Mouse (Mus musculus) hindbrain, postnatal 0 days (tissue): ENCODE measurements around the gene Tmem19. TPM values are rescaled to one million over a fixed set of nuclear protein-coding genes. Genes with fewer than 3 reads are reported as not detected.

Experiments used
- ATAC-seq: fragments of 200-750 bp; cut with Nextera tagmentation; 2 replicates; pipeline ENCODE4 v1.8.0; 2017; ENCODE audit warnings: mild to moderate bottlenecking, moderate TSS enrichment, moderate library complexity
- DNase-seq: peaks from one replicate; pipeline ENCODE4 v3.0.0-alpha.2; 2015; ENCODE audit warnings: low spot score
- H3K27ac ChIP-seq: fragments of 300-500 bp; sonication (generic); 2 replicates; pipeline ENCODE4 v1.5.1; 2014; ENCODE audit warnings: mild to moderate bottlenecking
- H3K27me3 ChIP-seq: fragments of 300-500 bp; sonication (generic); 2 replicates; pipeline ENCODE4 v1.6.1; 2014; ENCODE audit warnings: low read length, mixed read lengths; ENCODE audit not compliant: insufficient read depth
- H3K36me3 ChIP-seq: fragments of 300-500 bp; sonication (generic); 2 replicates; pipeline ENCODE4 v1.6.1; 2014; ENCODE audit warnings: low read length, mixed read lengths; ENCODE audit not compliant: insufficient read depth
- H3K4me1 ChIP-seq: fragments of 300-500 bp; sonication (generic); 2 replicates; pipeline ENCODE4 v1.6.1; 2014; ENCODE audit warnings: antibody characterized with exemption, low read length, mixed read lengths; ENCODE audit not compliant: insufficient read depth
- H3K4me2 ChIP-seq: fragments of 300-500 bp; sonication (generic); 2 replicates; pipeline ENCODE4 v1.6.1; 2014; ENCODE audit warnings: low read depth, mild to moderate bottlenecking, low read length, moderate library complexity, mixed read lengths
- H3K4me3 ChIP-seq: fragments of 300-500 bp; sonication (generic); 2 replicates; pipeline ENCODE4 v1.5.1; 2014; ENCODE audit warnings: low read length
- H3K9ac ChIP-seq: fragments of 300-500 bp; sonication (generic); replicated peaks from 2 replicates; pipeline ENCODE4 v1.6.1; 2014; ENCODE audit warnings: mild to moderate bottlenecking, low read length, moderate library complexity, mixed read lengths
- H3K9me3 ChIP-seq: fragments of 300-500 bp; sonication (generic); 2 replicates; pipeline ENCODE4 v1.6.1; 2016; ENCODE audit warnings: low read length, mixed read lengths
- CTCF ChIP-seq: IDR thresholded peaks from 2 replicates; pipeline ENCODE4 v1.5.1; 2016; ENCODE audit warnings: antibody characterized with exemption, control low read depth, low read depth
- WGBS: fragments of 180-500 bp; shearing (Covaris S2); extraction: QIAGEN DNeasy Blood & Tissue Kit; methylation state at CpG from one replicate; pipeline ENCODE4 v1.1.7; 2014; 5-methylcytosine and 5-hydroxymethylcytosine counted together
- polyA plus RNA-seq: library from polyadenylated mRNA; unstranded; fragments of >200 nt; fragmentation: Nextera tagmentation; extraction: Ambion mirVana; gene quantifications from 2 replicates; pipeline ENCODE4 v1.2.1, GENCODE M21; 2015
- total RNA-seq: library from RNA; depleted of rRNA; stranded (reverse); fragments of >200 nt; gene quantifications from 2 replicates; pipeline ENCODE4 v1.2.3, GENCODE M21; 2014

The Tmem19 gene
- total and polyA plus RNA-seq, 2 experiments from 2014 or later: 34.0 to 49.9 TPM

DNA sequence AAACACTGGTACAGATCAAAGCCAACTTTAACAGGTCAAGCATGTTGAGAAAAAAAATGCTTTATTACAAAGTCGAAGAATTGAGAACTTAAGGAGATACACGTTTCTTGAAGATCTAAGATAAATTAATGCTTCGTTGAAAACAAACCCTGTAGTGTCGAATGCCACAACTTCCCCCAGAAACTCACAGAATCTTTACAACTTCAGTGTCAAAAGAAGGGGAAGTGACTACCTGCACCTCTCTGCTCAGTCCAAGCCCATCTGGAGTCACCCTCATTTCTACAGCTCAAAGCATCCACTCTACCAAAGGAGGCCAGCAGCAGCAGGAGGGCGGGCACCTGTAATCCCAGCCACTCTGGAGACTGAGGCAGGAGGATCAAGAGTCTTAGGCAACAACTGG lies 50.1 kb downstream of the Tmem19 start:
- Histone ChIP-seq H3K27me3 (no peaks in the 10 kb centered on the region), H3K4me1 (peaks cover 19% of the 10 kb centered on the region), H3K9ac (no peak overlapping the region), H3K4me2 (no peak overlapping the region), H3K9me3 (no peaks in the 10 kb centered on the region), H3K27ac (no peak overlapping the region), H3K36me3 (no peaks in the 10 kb centered on the region), H3K4me3 (no peak overlapping the region)
- TF ChIP-seq CTCF: no peak
- ATAC-seq: no peak
- 88% methylated on average over 5 of the region's 5 CpGs for WGBS
- no peak for DNase-seq

DNA sequence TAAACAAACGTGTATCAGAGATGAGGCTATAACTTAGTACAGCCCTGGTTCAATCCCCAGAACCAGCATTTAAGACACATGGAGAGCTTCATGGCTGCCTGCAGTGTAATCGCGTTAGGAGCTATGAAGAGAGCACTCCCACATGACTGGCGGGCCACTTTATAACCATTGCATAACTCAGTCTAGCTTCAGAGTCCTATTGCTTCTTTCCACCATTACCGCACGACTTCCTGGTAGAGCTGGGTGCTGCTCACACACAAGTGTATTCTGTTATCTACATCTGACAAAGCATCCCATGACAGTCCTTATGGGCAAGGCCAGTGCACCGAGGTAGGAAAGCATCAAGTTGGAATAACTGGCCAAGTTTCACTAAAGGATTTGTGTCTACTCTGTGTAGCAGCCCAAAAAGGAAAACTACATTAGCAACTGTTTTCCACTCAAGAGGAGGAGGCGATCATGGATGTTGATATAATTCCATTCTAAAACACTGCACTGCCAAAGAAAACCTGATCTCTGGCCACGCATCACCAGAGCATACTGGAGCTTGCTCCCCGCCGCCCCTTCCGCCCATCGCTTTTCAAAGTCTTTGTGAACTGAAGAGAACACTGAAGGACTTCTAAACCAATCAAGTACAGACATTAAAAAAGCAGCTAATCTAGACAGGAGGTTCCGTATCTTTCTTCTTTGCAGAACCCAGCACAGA lies 50.9 kb downstream of the Tmem19 start:
- Histone ChIP-seq H3K27me3 (no peaks in the 10 kb centered on the region), H3K4me3 (no peak overlapping the region), H3K4me1 (peaks cover 19% of the 10 kb centered on the region), H3K4me2 (no peak overlapping the region), H3K9me3 (no peaks in the 10 kb centered on the region), H3K36me3 (no peaks in the 10 kb centered on the region), H3K9ac (no peak overlapping the region), H3K27ac (no peak overlapping the region)
- DNase-seq (no peak), ATAC-seq (no peak)
- WGBS: 80% methylated on average over 14 of the region's 14 CpGs
- no peak for TF ChIP-seq CTCF

DNA sequence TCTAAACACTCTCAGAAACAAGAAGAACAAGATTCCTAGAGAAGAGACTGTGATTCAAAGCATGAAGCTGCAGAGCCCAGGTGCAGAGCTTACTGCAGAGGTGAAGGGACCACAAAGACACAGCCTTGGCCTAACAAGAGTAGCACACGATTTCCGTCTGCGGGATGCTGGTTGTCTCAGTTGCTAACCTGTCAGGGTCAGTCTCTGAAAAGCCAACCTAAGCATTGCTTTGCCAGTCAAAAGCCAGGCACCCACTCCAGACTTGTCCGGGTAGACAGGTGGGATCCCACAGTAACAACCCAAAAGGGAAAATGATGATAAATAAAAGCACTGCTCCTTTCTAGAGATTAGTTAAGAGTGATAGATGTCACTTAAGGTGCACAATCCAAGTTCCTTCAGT lies 53.1 kb downstream of the Tmem19 start:
- ATAC-seq (no peak), DNase-seq (no peak)
- Histone ChIP-seq H3K9me3 (no peaks in the 10 kb centered on the region), H3K4me3 (no peak overlapping the region), H3K9ac (no peak overlapping the region), H3K36me3 (no peaks in the 10 kb centered on the region), H3K27ac (no peak overlapping the region), H3K4me1 (peaks cover 18% of the 10 kb centered on the region), H3K27me3 (no peaks in the 10 kb centered on the region), H3K4me2 (no peak overlapping the region)
- 94% methylated on average over 4 of the region's 4 CpGs for WGBS
- TF ChIP-seq CTCF: no peak

DNA sequence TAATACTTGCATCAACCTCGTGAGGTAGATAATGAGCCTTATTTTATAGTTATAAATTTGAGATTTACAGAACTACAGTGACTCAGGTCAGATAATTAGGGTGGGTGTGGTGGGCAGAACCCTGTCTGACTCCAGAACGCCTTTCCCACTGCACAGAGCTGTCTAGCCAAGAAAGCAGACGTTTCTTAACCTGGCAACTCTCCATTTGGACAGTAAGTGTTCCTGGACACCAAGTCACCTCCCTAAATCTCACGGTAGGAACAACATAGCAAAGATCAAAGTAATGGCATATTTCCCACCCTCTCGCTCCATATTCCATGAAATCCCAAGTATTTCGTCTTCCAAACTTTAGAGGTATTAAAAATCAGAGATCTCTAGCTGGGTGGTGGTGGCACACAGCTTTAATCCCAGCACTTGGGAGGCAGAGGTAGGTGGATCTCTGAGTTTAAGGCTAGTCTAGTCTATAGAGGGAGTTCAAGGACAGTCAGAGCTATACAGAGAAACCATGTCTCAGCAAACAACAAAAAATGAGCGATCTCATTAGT lies 54.9 kb downstream of the Tmem19 start:
- H3K9me3 ChIP-seq: no peaks in the 10 kb centered on the region
- no peak for TF ChIP-seq CTCF
- no peak overlapping the region for H3K4me2 ChIP-seq
- no peaks in the 10 kb centered on the region for H3K27me3 ChIP-seq
- no peak for DNase-seq
- H3K4me3 ChIP-seq: no peak overlapping the region
- H3K4me1 ChIP-seq: 0 out of 2 replicates have a peak, but pooled peaks cover 7% of the 10 kb centered on the region
- H3K36me3 ChIP-seq: no peaks in the 10 kb centered on the region
- no peak for ATAC-seq
- 84% methylated on average over 7 of the region's 7 CpGs for WGBS
- no peak overlapping the region for H3K9ac ChIP-seq
- no peak overlapping the region for H3K27ac ChIP-seq

DNA sequence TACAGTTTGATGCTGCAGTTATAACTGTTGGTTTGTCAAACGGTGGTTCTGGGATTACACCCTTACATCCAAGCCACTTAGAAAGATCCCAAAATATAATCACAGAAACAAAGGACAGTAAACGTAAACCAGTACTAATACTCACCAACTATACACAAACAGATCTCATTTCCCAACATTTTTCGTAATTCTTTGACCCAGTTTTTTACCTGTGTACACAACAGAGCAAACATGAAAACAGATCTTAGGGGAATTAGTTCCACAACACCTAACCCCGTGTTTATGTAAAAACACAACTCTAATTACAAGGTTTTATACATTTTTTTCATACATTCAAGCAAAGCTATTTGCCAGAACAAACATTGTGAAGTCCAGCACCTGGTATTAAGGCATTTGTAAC lies 63.6 kb downstream of the Tmem19 start:
- no peak overlapping the region for H3K27ac ChIP-seq
- no peaks in the 10 kb centered on the region for H3K9me3 ChIP-seq
- H3K27me3 ChIP-seq: no peaks in the 10 kb centered on the region
- H3K36me3 ChIP-seq: peaks cover 33% of the 10 kb centered on the region; the same call in 1 of the 2 replicates
- no peak for TF ChIP-seq CTCF
- H3K4me2 ChIP-seq: no peak overlapping the region
- no peak for DNase-seq
- no peak overlapping the region for H3K9ac ChIP-seq
- ATAC-seq: no peak
- no peak overlapping the region for H3K4me3 ChIP-seq
- no peaks in the 10 kb centered on the region for H3K4me1 ChIP-seq
- WGBS: 93% methylated on average over 4 of the region's 4 CpGs

DNA sequence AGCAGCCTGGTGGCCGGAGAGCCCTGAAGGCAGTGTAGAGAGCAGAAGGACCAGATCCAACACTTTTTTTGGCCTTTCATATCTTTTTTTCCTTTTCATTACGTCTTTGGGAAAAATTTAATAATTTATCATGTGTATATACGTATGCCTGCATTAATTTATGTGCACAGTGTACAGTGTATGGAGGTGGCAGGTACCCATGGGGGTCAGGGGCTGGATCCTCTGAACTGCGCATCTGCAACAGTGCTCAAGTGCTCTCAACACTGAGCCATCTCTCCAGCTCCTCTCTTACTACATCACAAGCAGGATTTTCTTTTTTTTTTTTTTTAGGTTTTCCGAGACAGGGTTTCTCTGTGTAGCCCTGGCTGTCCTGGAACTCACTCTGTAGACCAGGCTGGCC lies 64.7 kb downstream of the Tmem19 start:
- Histone ChIP-seq H3K9ac (no peak overlapping the region), H3K4me3 (no peak overlapping the region), H3K27ac (no peak overlapping the region), H3K27me3 (no peaks in the 10 kb centered on the region), H3K4me1 (no peaks in the 10 kb centered on the region), H3K9me3 (no peaks in the 10 kb centered on the region), H3K4me2 (no peak overlapping the region), H3K36me3 (peaks cover 41% of the 10 kb centered on the region)
- no peak for DNase-seq
- ATAC-seq: no peak
- WGBS: 92% methylated on average over 5 of the region's 5 CpGs
- TF ChIP-seq CTCF: no peak

DNA sequence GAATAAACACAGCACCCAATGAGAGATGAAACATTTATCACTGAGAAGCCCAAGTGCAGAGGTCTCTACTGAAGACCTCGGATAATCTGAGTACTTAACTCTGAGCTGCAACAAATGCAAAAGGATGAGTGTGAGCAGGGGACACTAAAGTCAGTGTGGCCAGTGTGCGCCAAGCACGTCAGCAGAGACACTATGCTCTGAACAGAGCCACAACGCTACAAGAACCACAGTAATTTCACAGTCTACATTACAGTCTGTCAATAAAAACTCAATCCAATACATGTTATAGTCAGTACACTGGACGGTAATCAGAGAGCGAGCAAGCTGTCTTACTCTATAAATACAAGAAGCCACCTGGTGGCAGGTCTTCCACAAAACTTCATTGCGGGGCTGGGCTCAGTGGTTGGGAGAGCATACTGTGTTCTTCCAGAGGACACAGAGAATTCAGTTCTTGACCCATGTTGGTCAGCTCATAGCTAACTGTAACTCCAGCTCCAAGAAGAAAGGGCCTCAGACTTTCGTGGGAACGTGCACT lies 65.8 kb downstream of the Tmem19 start:
- H3K9ac ChIP-seq: no peak overlapping the region
- no peak overlapping the region for H3K27ac ChIP-seq
- H3K36me3 ChIP-seq: peaks cover 49% of the 10 kb centered on the region
- ATAC-seq: no peak
- H3K4me3 ChIP-seq: no peak overlapping the region
- no peak for DNase-seq
- 86% methylated on average over 9 of the region's 9 CpGs for WGBS
- H3K27me3 ChIP-seq: no peaks in the 10 kb centered on the region
- no peaks in the 10 kb centered on the region for H3K9me3 ChIP-seq
- no peaks in the 10 kb centered on the region for H3K4me1 ChIP-seq
- no peak; the same call in 1 of the 2 replicates for TF ChIP-seq CTCF
- H3K4me2 ChIP-seq: no peak overlapping the region
